Mouse (Mus musculus) heart, embryonic 11.5 days (tissue): ENCODE measurements around the gene Orc2. TPM values are rescaled to one million over a fixed set of nuclear protein-coding genes. Genes with fewer than 3 reads are reported as not detected.
A peak's percentile ranks its signal among the peaks of the same experiment; 100 is the strongest.

Experiments used
- ATAC-seq: fragments of 200-750 bp; cut with Nextera tagmentation; replicated peaks from 2 replicates; pipeline ENCODE4 v1.8.0; 2017; ENCODE audit warnings: moderate library complexity; ENCODE audit not compliant: insufficient number of reproducible peaks, low FRiP score, low TSS enrichment
- H3K27ac ChIP-seq: fragments of 300-500 bp; sonication (generic); 2 replicates; pipeline ENCODE4 v1.5.1; 2014; ENCODE audit warnings: mild to moderate bottlenecking, low read depth, low read length
- H3K27me3 ChIP-seq: fragments of 300-500 bp; sonication (generic); 2 replicates; pipeline ENCODE4 v1.6.1; 2014; ENCODE audit warnings: mild to moderate bottlenecking, low read length, mixed read lengths; ENCODE audit not compliant: control insufficient read depth, insufficient read depth
- H3K36me3 ChIP-seq: fragments of 300-500 bp; sonication (generic); 2 replicates; pipeline ENCODE4 v1.6.1; 2014; ENCODE audit warnings: mild to moderate bottlenecking, low read length, moderate library complexity, mixed read lengths; ENCODE audit not compliant: control insufficient read depth, insufficient read depth
- H3K4me1 ChIP-seq: fragments of 300-500 bp; sonication (generic); 2 replicates; pipeline ENCODE4 v1.6.1; 2014; ENCODE audit warnings: low read length; ENCODE audit not compliant: control insufficient read depth, insufficient read depth
- H3K4me2 ChIP-seq: fragments of 300-500 bp; sonication (generic); 2 replicates; pipeline ENCODE4 v1.6.1; 2014; ENCODE audit warnings: mild to moderate bottlenecking, moderate library complexity
- H3K4me3 ChIP-seq: fragments of 300-500 bp; sonication (generic); 2 replicates; pipeline ENCODE4 v1.5.1; 2014; ENCODE audit warnings: low read depth, low read length
- H3K9ac ChIP-seq: fragments of 300-500 bp; sonication (generic); 2 replicates; pipeline ENCODE4 v1.6.1; 2014; ENCODE audit warnings: mild to moderate bottlenecking, low read depth, low read length, moderate library complexity
- H3K9me3 ChIP-seq: fragments of 300-500 bp; sonication (generic); replicated peaks from 2 replicates; pipeline ENCODE4 v1.6.1; 2016; ENCODE audit warnings: low read length; ENCODE audit not compliant: control insufficient read depth
- WGBS: fragments of 180-500 bp; shearing (Covaris S2); extraction: QIAGEN DNeasy Blood & Tissue Kit; methylation state at CpG from one replicate; pipeline ENCODE4 v1.1.7; 2014; ENCODE audit not compliant: insufficient replicate concordance; 5-methylcytosine and 5-hydroxymethylcytosine counted together
- polyA plus RNA-seq: library from polyadenylated mRNA; unstranded; fragments of >200 nt; fragmentation: Nextera tagmentation; extraction: Ambion mirVana; gene quantifications from 2 replicates; pipeline ENCODE4 v1.2.1, GENCODE M21; 2014

The Orc2 gene
- polyA plus RNA-seq: 26.7 and 30.0 TPM in 2 replicates

GRCm38 (mm10) chr1:58504577-58505254, at the start of gene Orc2:
TSS of gene Orc2 (minus strand) at chr1:58505109.
- Histone ChIP-seq H3K27me3 (no peaks in the 10 kb centered on the region), H3K9me3 (peaks cover 16% of the 10 kb centered on the region), H3K4me3 (peak within 1 kb of the TSS; percentile 87), H3K9ac (peak within 1 kb of the TSS; percentile 86), H3K4me2 (peak within 1 kb of the TSS; percentile 84), H3K4me1 (peaks cover 6% of the 10 kb centered on the region), H3K27ac (peak within 1 kb of the TSS; percentile 79), H3K36me3 (peaks cover 4% of the 10 kb centered on the region; the same call in 1 of the 2 replicates)
- WGBS: under 1% methylated on average over 62 of the region's 64 CpGs
- peak; percentile 99 for ATAC-seq

- Histone ChIP-seq H3K4me3 (no peak overlapping the region), H3K9ac (no peak overlapping the region), H3K9me3 (no peaks in the 10 kb centered on the region), H3K4me1 (no peaks in the 10 kb centered on the region), H3K4me2 (no peak overlapping the region), H3K27me3 (no peaks in the 10 kb centered on the region), H3K27ac (no peak overlapping the region), H3K36me3 (peaks cover 4% of the 10 kb centered on the region; the same call in 1 of the 2 replicates)
- no peak for ATAC-seq
- 68% methylated on average over 1 of the region's 1 CpGs for WGBS
Observed at GRCm38 (mm10) chr1:58541386-58541785, 36.5 kb upstream of the Orc2 start.

GRCm38 (mm10) chr1:58507249-58507648, 2.3 kb upstream of the Orc2 start:
- Histone ChIP-seq H3K4me2 (no peak overlapping the region), H3K4me1 (peaks cover 6% of the 10 kb centered on the region), H3K9ac (no peak overlapping the region), H3K36me3 (peaks cover 3% of the 10 kb centered on the region; the same call in 1 of the 2 replicates), H3K9me3 (peaks cover 16% of the 10 kb centered on the region), H3K27me3 (no peaks in the 10 kb centered on the region), H3K27ac (no peak overlapping the region), H3K4me3 (no peak overlapping the region)
- ATAC-seq: no peak
- 96% methylated on average over 3 of the region's 3 CpGs for WGBS

- 29% methylated on average over 9 of the region's 9 CpGs for WGBS
- Histone ChIP-seq H3K27ac (peak overlapping the region; percentile 79), H3K36me3 (peaks cover 11% of the 10 kb centered on the region; the same call in 1 of the 2 replicates)
Observed at GRCm38 (mm10) chr1:58503793-58504370, 1.0 kb downstream of the Orc2 start.

GRCm38 (mm10) chr1:58503134-58503533, 1.8 kb downstream of the Orc2 start:
- H3K36me3 ChIP-seq: peaks cover 11% of the 10 kb centered on the region; the same call in 1 of the 2 replicates
- no peak overlapping the region for H3K27ac ChIP-seq
- H3K9ac ChIP-seq: no peak overlapping the region
- peak overlapping the region; percentile 84 for H3K4me2 ChIP-seq
- H3K4me3 ChIP-seq: no peak overlapping the region
- H3K9me3 ChIP-seq: peaks cover 10% of the 10 kb centered on the region
- H3K4me1 ChIP-seq: peaks cover 6% of the 10 kb centered on the region
- ATAC-seq: no peak
- H3K27me3 ChIP-seq: no peaks in the 10 kb centered on the region

More at GRCm38 (mm10) chr1:58503793-58504370, 1.0 kb downstream of the Orc2 start:
- no peak for ATAC-seq
- H3K4me2 ChIP-seq: peak overlapping the region; percentile 84
- H3K9me3 ChIP-seq: peaks cover 16% of the 10 kb centered on the region
- H3K9ac ChIP-seq: peak overlapping the region; percentile 86
- peak overlapping the region; percentile 87 for H3K4me3 ChIP-seq
- no peaks in the 10 kb centered on the region for H3K27me3 ChIP-seq
- H3K4me1 ChIP-seq: peaks cover 6% of the 10 kb centered on the region

- H3K9ac ChIP-seq: no peak overlapping the region
- no peaks in the 10 kb centered on the region for H3K27me3 ChIP-seq
- 89% methylated on average over 1 of the region's 1 CpGs for WGBS
- no peak overlapping the region for H3K27ac ChIP-seq
- H3K4me1 ChIP-seq: peaks cover 4% of the 10 kb centered on the region
- no peak overlapping the region for H3K4me2 ChIP-seq
- ATAC-seq: no peak
- H3K4me3 ChIP-seq: no peak overlapping the region
- H3K9me3 ChIP-seq: no peaks in the 10 kb centered on the region
- H3K36me3 ChIP-seq: peaks cover 25% of the 10 kb centered on the region
Observed at GRCm38 (mm10) chr1:58498758-58499157, 6.2 kb downstream of the Orc2 start.

GRCm38 (mm10) chr1:58497678-58498077, 7.2 kb downstream of the Orc2 start:
- Histone ChIP-seq H3K27ac (no peak overlapping the region), H3K4me2 (no peak overlapping the region), H3K9ac (no peak overlapping the region), H3K27me3 (no peaks in the 10 kb centered on the region), H3K9me3 (no peaks in the 10 kb centered on the region), H3K4me1 (no peaks in the 10 kb centered on the region), H3K36me3 (peaks cover 25% of the 10 kb centered on the region), H3K4me3 (no peak overlapping the region)
- WGBS: 92% methylated on average over 4 of the region's 4 CpGs
- no peak for ATAC-seq

GRCm38 (mm10) chr1:58495603-58496002, 9.3 kb downstream of the Orc2 start:
- H3K9me3 ChIP-seq: no peaks in the 10 kb centered on the region
- H3K36me3 ChIP-seq: peaks cover 37% of the 10 kb centered on the region
- no peak overlapping the region for H3K4me2 ChIP-seq
- no peak overlapping the region for H3K27ac ChIP-seq
- no peak overlapping the region for H3K9ac ChIP-seq
- ATAC-seq: no peak
- 96% methylated on average over 6 of the region's 6 CpGs for WGBS
- H3K27me3 ChIP-seq: no peaks in the 10 kb centered on the region
- H3K4me1 ChIP-seq: no peaks in the 10 kb centered on the region
- no peak overlapping the region for H3K4me3 ChIP-seq
